Mouse (Mus musculus): ENCODE data around the gene Mgmt. TPM values are rescaled to one million over a fixed set of nuclear protein-coding genes. Genes with fewer than 3 reads are reported as not detected.

Mgmt gene
- polyA plus RNA-seq, 1 experiment from 2014 or later: 5.7 TPM

DNA sequence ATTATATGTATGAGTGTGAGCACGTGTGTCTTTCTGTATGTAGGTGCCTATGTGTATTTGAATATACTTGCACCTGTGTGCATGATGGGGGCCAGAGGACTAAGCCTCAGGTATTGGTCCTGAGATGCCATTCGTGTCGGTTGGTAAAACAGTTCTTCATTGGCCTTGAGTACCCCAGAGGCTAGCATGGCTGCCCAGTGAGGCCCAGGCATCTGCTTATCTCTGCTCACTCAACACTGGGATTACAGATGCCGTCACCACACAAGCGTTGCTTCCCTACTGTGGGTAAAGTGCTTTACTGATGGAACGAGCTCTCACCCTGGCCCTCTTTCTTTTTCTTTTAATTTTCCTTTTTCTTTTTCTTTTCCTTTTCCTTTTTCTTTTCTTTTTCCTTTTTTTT is 173.3 kb downstream of the Mgmt start:
- no peak for ATAC-seq (ENCODE audit: low FRiP score, low read depth)
- WGBS: 88% methylated on average over 6 of the region's 6 CpGs
- Histone ChIP-seq H3K27ac (no peak overlapping the region), H3K9ac (no peak overlapping the region), H3K36me3 (no peaks in the 10 kb centered on the region), H3K4me2 (replicated peaks) (no peak overlapping the region), H3K27me3 (peaks cover 6% of the 10 kb centered on the region), H3K4me3 (no peak overlapping the region), H3K9me3 (no peaks in the 10 kb centered on the region), H3K4me1 (peaks cover 9% of the 10 kb centered on the region)

DNA sequence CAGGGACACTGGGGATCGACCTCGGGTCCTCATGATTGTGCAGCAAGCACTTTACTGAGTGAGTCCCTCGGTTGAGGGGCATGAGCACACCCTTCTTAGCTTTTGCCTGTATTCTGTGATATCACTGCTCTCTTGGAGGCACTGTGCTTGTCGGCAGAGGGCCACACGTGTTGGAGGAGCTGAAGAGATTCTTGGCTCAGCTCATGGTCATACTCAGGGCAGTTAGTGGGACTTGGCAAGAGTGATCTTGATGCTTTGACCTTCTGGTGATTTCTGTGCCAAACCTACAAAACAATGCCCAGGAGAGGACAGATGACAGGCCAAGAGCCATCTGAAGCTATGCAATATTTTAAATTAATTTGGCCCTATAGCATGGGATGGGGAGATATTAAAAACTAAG is 174.4 kb downstream of the Mgmt start:
- Histone ChIP-seq H3K9me3 (no peaks in the 10 kb centered on the region), H3K4me2 (replicated peaks) (no peak overlapping the region), H3K36me3 (no peaks in the 10 kb centered on the region), H3K4me3 (no peak overlapping the region), H3K27ac (no peak overlapping the region), H3K9ac (no peak overlapping the region), H3K4me1 (peaks cover 19% of the 10 kb centered on the region), H3K27me3 (peaks cover 4% of the 10 kb centered on the region)
- ATAC-seq (ENCODE audit: low FRiP score, low read depth): no peak
- WGBS: 86% methylated on average over 5 of the region's 5 CpGs

GRCm38 (mm10) chr7:137069768-137070167 is 175.4 kb downstream of the Mgmt start:
- Histone ChIP-seq H3K9me3 (no peaks in the 10 kb centered on the region), H3K27ac (no peak overlapping the region), H3K4me1 (peaks cover 26% of the 10 kb centered on the region), H3K4me2 (replicated peaks) (no peak overlapping the region), H3K9ac (no peak overlapping the region), H3K36me3 (no peaks in the 10 kb centered on the region), H3K27me3 (peaks cover 4% of the 10 kb centered on the region), H3K4me3 (no peak overlapping the region)
- 90% methylated on average over 6 of the region's 6 CpGs for WGBS
- no peak for ATAC-seq (ENCODE audit: low FRiP score, low read depth)

DNA sequence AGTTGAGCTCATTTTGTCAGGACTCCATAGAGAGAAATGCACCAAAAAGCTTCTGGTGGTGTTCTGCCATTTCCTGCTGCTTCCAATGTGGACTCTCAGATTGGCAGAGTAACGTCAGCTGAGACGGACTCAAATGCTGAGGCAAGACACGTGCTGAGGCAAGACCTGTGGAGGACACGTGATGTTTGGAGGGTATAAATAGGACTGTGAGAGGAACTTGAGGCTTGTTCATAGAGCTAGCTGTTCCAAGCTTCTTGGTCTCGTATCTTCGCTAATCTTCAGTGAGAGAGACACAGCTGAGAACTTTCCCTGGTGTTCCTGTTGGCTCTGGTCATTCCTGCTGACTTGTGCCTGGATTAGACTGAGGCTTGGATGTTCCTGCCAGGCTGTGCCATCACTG is 176.9 kb downstream of the Mgmt start:
- H3K9ac ChIP-seq: no peak overlapping the region

DNA sequence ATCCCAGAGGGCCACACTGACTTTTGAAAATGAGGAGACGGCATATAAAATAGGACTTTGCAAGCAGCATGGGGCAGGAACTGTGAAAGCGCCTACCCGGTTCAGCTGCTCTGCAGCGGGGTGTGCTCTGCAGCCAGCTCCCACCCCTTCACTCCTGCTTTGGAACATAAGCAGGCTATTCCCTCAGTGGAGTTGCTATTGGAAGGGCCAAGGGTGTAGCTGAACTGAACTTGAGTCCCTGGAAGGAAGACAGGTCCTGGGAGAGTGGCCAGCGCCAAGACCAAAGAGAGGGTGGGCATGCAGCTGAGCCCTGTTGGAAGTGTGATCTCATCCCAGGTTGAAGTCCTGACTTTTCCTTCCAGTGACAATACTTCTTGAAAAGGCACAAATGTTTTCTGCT is 179.5 kb downstream of the Mgmt start:
- Histone ChIP-seq H3K4me2 (replicated peaks) (0 out of 2 replicates have a peak overlapping the region, but pooled peaks have one; percentile 9), H3K4me3 (no peak overlapping the region), H3K27me3 (peaks cover 5% of the 10 kb centered on the region), H3K9me3 (no peaks in the 10 kb centered on the region), H3K4me1 (peaks cover 38% of the 10 kb centered on the region), H3K9ac (no peak overlapping the region), H3K27ac (peak overlapping the region; percentile 77), H3K36me3 (no peaks in the 10 kb centered on the region)
- peak; percentile 84 for ATAC-seq (ENCODE audit: low FRiP score, low read depth)
- 34% methylated on average over 5 of the region's 5 CpGs for WGBS

More for the DNA sequence above, 176.9 kb downstream of the Mgmt start:
- Histone ChIP-seq H3K36me3 (no peaks in the 10 kb centered on the region), H3K4me1 (peaks cover 33% of the 10 kb centered on the region), H3K9me3 (no peaks in the 10 kb centered on the region), H3K27ac (no peak overlapping the region), H3K4me2 (replicated peaks) (no peak overlapping the region), H3K4me3 (no peak overlapping the region), H3K27me3 (peaks cover 4% of the 10 kb centered on the region)
- 86% methylated on average over 6 of the region's 6 CpGs for WGBS
- ATAC-seq (ENCODE audit: low FRiP score, low read depth): no peak

DNA sequence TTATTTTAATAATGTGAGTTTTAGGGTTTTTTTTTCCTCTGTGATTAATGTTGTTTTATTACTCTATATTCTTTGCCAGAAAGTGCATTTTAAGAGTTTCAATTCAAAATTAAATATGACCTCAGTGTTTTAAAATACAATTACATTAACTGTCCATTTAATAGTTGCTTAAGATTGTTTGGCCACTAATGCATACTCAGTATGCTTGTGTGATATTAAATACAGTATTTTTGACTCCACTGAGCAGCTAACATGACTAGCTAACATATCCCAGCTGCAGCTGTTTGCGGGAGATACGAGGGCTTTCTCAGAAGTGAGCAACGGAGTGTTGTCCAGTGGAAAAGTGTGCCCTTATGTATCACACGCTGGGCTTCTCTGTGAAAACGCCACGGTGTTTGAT is 179.9 kb downstream of the Mgmt start:
- 55% methylated on average over 6 of the region's 6 CpGs for WGBS
- no peak overlapping the region for H3K27ac ChIP-seq
- no peak overlapping the region for H3K4me2 ChIP-seq (replicated peaks)
- peaks cover 38% of the 10 kb centered on the region for H3K4me1 ChIP-seq
- no peak for ATAC-seq (ENCODE audit: low FRiP score, low read depth)
- H3K4me3 ChIP-seq: no peak overlapping the region
- no peaks in the 10 kb centered on the region for H3K9me3 ChIP-seq
- no peak overlapping the region for H3K9ac ChIP-seq
- no peaks in the 10 kb centered on the region for H3K36me3 ChIP-seq
- H3K27me3 ChIP-seq: peaks cover 7% of the 10 kb centered on the region

GRCm38 (mm10) chr7:137075301-137075700 is 180.9 kb downstream of the Mgmt start:
- Histone ChIP-seq H3K4me2 (replicated peaks) (no peak overlapping the region), H3K27ac (no peak overlapping the region), H3K36me3 (no peaks in the 10 kb centered on the region), H3K4me1 (peaks cover 38% of the 10 kb centered on the region), H3K9me3 (no peaks in the 10 kb centered on the region), H3K27me3 (peaks cover 11% of the 10 kb centered on the region), H3K4me3 (no peak overlapping the region), H3K9ac (no peak overlapping the region)
- WGBS: 84% methylated on average over 1 of the region's 1 CpGs
- no peak for ATAC-seq (ENCODE audit: low FRiP score, low read depth)

- no peaks in the 10 kb centered on the region for H3K36me3 ChIP-seq
- no peak overlapping the region for H3K27ac ChIP-seq
- WGBS: 88% methylated on average over 4 of the region's 4 CpGs
- no peak overlapping the region for H3K9ac ChIP-seq
- no peak overlapping the region for H3K4me2 ChIP-seq (replicated peaks)
- no peaks in the 10 kb centered on the region for H3K9me3 ChIP-seq
- peaks cover 21% of the 10 kb centered on the region for H3K27me3 ChIP-seq
- peaks cover 47% of the 10 kb centered on the region for H3K4me1 ChIP-seq
- H3K4me3 ChIP-seq: no peak overlapping the region
- no peak for ATAC-seq (ENCODE audit: low FRiP score, low read depth)
These were observed 185.8 kb downstream of the Mgmt start for GRCm38 (mm10) chr7:137080171-137080570.

DNA sequence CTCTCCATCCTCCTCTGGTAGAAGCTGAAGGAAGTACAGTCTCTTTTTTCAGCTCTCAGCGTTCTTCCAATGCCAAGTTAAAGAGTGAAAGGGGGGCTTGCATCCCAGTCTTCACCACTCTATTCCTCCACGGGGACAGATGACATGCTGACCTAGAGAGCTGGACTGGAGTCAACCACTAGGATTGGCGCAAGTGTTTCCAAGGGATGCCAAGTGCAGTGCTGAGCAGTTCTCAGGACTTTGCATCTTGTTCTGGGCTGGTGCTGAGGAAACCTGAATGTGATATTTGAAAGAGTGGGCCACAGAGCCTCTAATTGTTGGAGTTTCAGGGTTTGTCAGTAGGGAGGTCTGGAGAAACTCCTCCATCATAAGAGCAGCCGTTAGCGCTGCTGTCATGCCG is 187.8 kb downstream of the Mgmt start:
- WGBS: 70% methylated on average over 6 of the region's 6 CpGs
- Histone ChIP-seq H3K27ac (no peak overlapping the region), H3K4me1 (peaks cover 64% of the 10 kb centered on the region)

GRCm38 (mm10) chr7:137084651-137085050 is 190.2 kb downstream of the Mgmt start:
- ATAC-seq (ENCODE audit: low FRiP score, low read depth): no peak
- Histone ChIP-seq H3K4me1 (peaks cover 83% of the 10 kb centered on the region), H3K27ac (peak overlapping the region; percentile 82), H3K27me3 (peaks cover 15% of the 10 kb centered on the region), H3K4me2 (replicated peaks) (no peak overlapping the region), H3K4me3 (no peak overlapping the region), H3K9ac (no peak overlapping the region), H3K36me3 (no peaks in the 10 kb centered on the region), H3K9me3 (no peaks in the 10 kb centered on the region)
- 75% methylated on average over 7 of the region's 7 CpGs for WGBS

More for the DNA sequence above, 187.8 kb downstream of the Mgmt start:
- ATAC-seq (ENCODE audit: low FRiP score, low read depth): no peak
- no peaks in the 10 kb centered on the region for H3K9me3 ChIP-seq
- H3K4me3 ChIP-seq: no peak overlapping the region
- H3K27me3 ChIP-seq: peaks cover 21% of the 10 kb centered on the region
- no peak overlapping the region for H3K4me2 ChIP-seq (replicated peaks)
- H3K9ac ChIP-seq: no peak overlapping the region
- no peaks in the 10 kb centered on the region for H3K36me3 ChIP-seq

GRCm38 (mm10) chr7:137085969-137086606 is 191.7 kb downstream of the Mgmt start:
- no peaks in the 10 kb centered on the region for H3K9me3 ChIP-seq
- peak; percentile 78; the same call in 1 of the 2 replicates for ATAC-seq (ENCODE audit: low FRiP score, low read depth)
- peak overlapping the region; percentile 35 for H3K4me2 ChIP-seq (replicated peaks)
- peak overlapping the region; percentile 82 for H3K27ac ChIP-seq
- H3K36me3 ChIP-seq: no peaks in the 10 kb centered on the region
- H3K9ac ChIP-seq: no peak overlapping the region
- no peak overlapping the region for H3K4me3 ChIP-seq
- peaks cover 14% of the 10 kb centered on the region for H3K27me3 ChIP-seq
- peaks cover 91% of the 10 kb centered on the region for H3K4me1 ChIP-seq
- WGBS: 16% methylated on average over 14 of the region's 14 CpGs

DNA sequence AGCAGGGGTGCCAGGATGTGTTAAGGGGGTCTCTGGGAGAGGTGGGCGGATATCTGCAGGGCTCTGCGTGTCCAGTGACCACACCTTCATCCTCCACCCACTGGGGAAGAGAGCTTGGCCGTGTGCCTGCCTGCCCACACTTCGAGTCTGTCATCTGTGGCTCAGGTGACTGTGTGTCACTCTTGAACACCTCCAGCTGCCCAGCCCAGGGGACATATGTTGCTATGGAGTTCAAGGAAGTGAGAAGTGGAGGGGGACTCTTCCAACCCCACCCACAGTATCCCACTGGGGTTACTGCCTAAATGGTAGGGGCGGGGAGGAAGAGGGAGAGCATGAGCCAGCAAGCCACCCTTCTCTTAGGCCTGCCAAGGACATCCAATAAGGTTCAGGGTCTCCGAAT is 192.7 kb downstream of the Mgmt start:
- no peaks in the 10 kb centered on the region for H3K9me3 ChIP-seq
- WGBS: 34% methylated on average over 6 of the region's 6 CpGs
- no peak for ATAC-seq (ENCODE audit: low FRiP score, low read depth)
- peak overlapping the region; percentile 67; the same call in 1 of the 2 replicates for H3K27ac ChIP-seq
- no peak overlapping the region; the same call in 1 of the 2 replicates for H3K4me2 ChIP-seq (replicated peaks)
- no peaks in the 10 kb centered on the region for H3K36me3 ChIP-seq
- peaks cover 6% of the 10 kb centered on the region for H3K27me3 ChIP-seq
- peaks cover 91% of the 10 kb centered on the region for H3K4me1 ChIP-seq
- H3K9ac ChIP-seq: no peak overlapping the region
- H3K4me3 ChIP-seq: no peak overlapping the region

DNA sequence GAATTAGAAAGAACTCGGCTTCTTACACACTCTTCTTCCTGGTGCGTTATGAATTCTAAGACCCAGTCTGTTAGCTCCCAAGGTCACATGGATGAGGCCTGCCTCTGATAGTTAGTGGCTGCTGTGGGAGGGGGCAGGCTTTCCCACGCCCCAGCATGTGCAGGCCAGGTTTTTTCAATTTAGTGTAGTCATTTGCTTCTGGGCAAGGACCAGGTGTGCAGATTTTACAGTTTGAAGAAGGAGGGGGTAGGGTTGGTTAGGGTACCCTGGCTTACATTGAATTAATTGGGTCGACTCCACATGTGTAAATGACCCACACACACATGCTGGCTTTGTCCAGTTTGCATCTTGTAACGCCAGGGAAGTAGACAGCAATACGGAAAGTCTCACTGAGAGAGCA is 193.7 kb downstream of the Mgmt start:
- no peak overlapping the region for H3K4me3 ChIP-seq
- H3K36me3 ChIP-seq: no peaks in the 10 kb centered on the region
- ATAC-seq (ENCODE audit: low FRiP score, low read depth): 0 out of 2 replicates have a peak, but pooled peaks have one; percentile 8
- H3K4me1 ChIP-seq: peaks cover 84% of the 10 kb centered on the region
- H3K9me3 ChIP-seq: no peaks in the 10 kb centered on the region
- H3K27ac ChIP-seq: no peak overlapping the region
- H3K4me2 ChIP-seq (replicated peaks): no peak overlapping the region
- 25% methylated on average over 6 of the region's 6 CpGs for WGBS
- no peak overlapping the region for H3K9ac ChIP-seq
- H3K27me3 ChIP-seq: peaks cover 6% of the 10 kb centered on the region
